Mouse (Mus musculus) embryonic facial prominence, embryonic 12.5 days (tissue): ENCODE measurements at regions not wholly inside any gene's neighbourhood (a gene's known extent, or its start where the extent isn't known, plus 50 kb on each side); places are given as distances from the start of the nearest gene placed in this dataset.

Experiments
- ATAC-seq: fragments of 200-750 bp; cut with Nextera tagmentation; 2 replicates; pipeline ENCODE4 v1.8.0; 2017; ENCODE audit not compliant: insufficient number of reproducible peaks, insufficient read depth, low FRiP score, low TSS enrichment
- H3K27ac ChIP-seq: fragments of 300-500 bp; sonication (generic); 2 replicates; pipeline ENCODE4 v1.5.1; 2016; ENCODE audit warnings: mild to moderate bottlenecking
- H3K27me3 ChIP-seq: fragments of 300-500 bp; sonication (generic); 2 replicates; pipeline ENCODE4 v1.6.1; 2016; ENCODE audit warnings: mild to moderate bottlenecking, moderate library complexity
- H3K36me3 ChIP-seq: fragments of 300-500 bp; sonication (generic); 2 replicates; pipeline ENCODE4 v1.6.1; 2016; ENCODE audit warnings: mild to moderate bottlenecking
- H3K4me1 ChIP-seq: fragments of 300-500 bp; sonication (generic); 2 replicates; pipeline ENCODE4 v1.6.1; 2016
- H3K4me2 ChIP-seq: fragments of 300-500 bp; sonication (generic); replicated peaks from 2 replicates; pipeline ENCODE4 v1.6.1; 2016; ENCODE audit warnings: mild to moderate bottlenecking, moderate library complexity
- H3K4me3 ChIP-seq: fragments of 300-500 bp; sonication (generic); 2 replicates; pipeline ENCODE4 v1.5.1; 2016; ENCODE audit warnings: mild to moderate bottlenecking
- H3K9ac ChIP-seq: fragments of 300-500 bp; sonication (generic); 2 replicates; pipeline ENCODE4 v1.6.1; 2016; ENCODE audit warnings: mild to moderate bottlenecking, moderate library complexity
- H3K9me3 ChIP-seq: fragments of 300-500 bp; sonication (generic); 2 replicates; pipeline ENCODE4 v1.6.1; 2016; ENCODE audit warnings: mild to moderate bottlenecking, moderate library complexity
- WGBS: fragments of 180-500 bp; shearing (Covaris S2); methylation state at CpG from one replicate; pipeline ENCODE4 v1.1.7; 2016; 5-methylcytosine and 5-hydroxymethylcytosine counted together

DNA sequence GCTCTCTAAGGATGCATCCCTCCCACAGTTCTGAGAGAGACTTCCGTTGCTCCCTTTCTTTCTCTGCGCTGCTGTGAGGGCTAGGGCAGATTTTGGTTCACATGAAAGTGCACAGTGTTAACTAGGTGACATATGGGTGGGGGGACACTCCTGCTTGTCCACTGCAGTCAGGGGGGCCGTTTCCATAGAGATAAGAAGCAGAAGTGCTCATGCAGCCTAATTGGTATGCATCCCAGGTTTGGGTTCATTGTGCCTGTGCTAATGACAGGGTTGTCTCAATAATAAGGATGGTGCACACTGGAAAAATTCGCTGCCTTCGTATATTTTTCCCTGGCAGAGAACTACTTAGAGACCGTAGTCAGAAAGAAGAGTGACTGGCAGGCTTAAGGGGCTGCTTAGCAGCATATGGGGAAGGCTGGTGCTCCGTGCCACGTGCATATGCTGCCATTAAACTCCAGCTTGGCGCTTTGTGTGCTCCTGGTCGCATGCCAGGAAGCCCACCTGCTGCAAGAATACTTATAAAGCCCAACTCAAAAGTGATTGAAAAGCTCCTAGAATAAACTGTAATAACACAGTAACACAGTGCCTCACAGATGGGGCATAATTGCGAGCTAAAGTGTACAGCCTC is 152.1 kb upstream of the A230072I06Rik start:
- no peak overlapping the region for H3K9ac ChIP-seq
- peaks cover 13% of the 10 kb centered on the region; the same call in 1 of the 2 replicates for H3K4me1 ChIP-seq
- no peak overlapping the region for H3K4me2 ChIP-seq
- no peak overlapping the region for H3K27ac ChIP-seq
- no peaks in the 10 kb centered on the region for H3K9me3 ChIP-seq
- no peak for ATAC-seq
- H3K27me3 ChIP-seq, result peaks cover 9% of the 10 kb centered on the region
- no peaks in the 10 kb centered on the region for H3K36me3 ChIP-seq
- 50% methylated on average over 11 of the region's 11 CpGs for WGBS
- H3K4me3 ChIP-seq, result no peak overlapping the region

DNA sequence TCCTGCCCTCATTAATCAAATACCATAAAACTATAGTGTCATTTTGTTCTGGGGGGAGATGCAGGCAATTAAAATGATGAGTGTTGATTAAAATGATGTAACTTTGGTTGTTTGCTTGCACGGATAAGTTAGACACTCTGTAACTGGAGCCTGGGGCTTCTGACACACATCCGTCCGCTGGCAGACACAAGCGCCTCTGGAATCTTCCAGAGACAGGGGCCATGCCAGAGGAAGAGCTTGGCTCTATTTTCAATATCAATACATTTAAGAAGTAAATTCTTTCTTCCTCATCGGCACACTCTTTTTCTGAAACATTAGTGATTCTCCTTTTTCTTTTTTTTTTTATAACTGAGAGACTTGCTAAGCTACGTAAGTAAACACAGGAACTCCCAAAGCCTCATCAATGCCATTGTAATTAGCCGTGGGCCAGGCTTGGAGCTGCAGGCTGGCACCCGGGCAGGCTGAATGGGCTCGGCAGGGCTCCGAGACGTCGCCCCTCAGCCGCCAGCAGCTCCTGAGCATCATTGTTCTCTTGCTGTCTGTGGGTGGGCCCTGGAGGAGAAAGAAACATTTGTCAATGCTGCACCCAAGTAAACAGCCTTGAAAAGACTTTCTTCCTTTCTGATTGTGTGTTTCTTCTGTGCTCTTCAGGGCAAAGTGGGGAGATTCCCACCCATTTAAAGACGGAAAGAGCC is 151.4 kb upstream of the A230072I06Rik start:
- Histone ChIP-seq H3K9ac (no peak overlapping the region), H3K27me3 (peaks cover 16% of the 10 kb centered on the region), H3K4me1 (peaks cover 13% of the 10 kb centered on the region; the same call in 1 of the 2 replicates), H3K4me3 (no peak overlapping the region), H3K9me3 (no peaks in the 10 kb centered on the region), H3K36me3 (no peaks in the 10 kb centered on the region), H3K4me2 (no peak overlapping the region), H3K27ac (no peak overlapping the region)
- ATAC-seq, result no peak
- WGBS, result 12% methylated on average over 14 of the region's 14 CpGs

DNA sequence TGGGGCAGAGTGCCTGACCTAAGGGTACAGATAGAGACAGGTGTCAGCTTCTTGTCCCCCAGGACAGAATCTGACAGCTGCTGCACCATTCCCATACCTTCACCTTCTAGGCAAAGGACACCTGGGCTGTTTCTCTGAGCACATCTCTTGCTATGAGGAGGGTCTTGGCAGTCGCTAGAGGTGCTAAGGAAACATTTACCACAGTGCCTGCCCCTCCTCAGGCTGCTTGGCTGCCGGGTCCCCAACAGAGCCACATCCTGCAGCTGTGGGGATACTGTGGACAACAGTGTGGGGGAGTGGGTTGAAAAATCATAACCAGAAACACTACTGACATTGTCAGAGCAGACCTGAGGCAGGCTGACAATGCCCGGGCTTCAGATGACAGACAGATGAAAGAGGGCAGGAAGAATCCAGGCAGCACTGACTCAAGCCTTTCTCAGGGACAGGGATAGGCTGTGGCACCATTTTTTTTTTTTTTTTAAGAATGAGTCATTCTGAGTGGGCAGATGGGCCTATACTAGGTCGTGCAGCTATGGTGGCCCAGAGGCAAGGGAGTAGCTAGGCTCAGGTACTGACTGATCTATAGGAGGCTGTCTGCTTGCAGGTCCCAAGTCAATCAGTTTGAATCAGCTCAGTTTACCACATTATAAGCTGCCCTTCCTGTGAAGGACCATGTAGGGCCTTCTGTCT is 150.7 kb upstream of the A230072I06Rik start:
- Histone ChIP-seq H3K4me2 (no peak overlapping the region), H3K4me1 (peaks cover 13% of the 10 kb centered on the region; the same call in 1 of the 2 replicates), H3K27me3 (peaks cover 23% of the 10 kb centered on the region), H3K4me3 (no peak overlapping the region), H3K9me3 (no peaks in the 10 kb centered on the region), H3K9ac (no peak overlapping the region), H3K27ac (no peak overlapping the region), H3K36me3 (no peaks in the 10 kb centered on the region)
- WGBS, result 22% methylated on average over 4 of the region's 4 CpGs
- ATAC-seq, result no peak

DNA sequence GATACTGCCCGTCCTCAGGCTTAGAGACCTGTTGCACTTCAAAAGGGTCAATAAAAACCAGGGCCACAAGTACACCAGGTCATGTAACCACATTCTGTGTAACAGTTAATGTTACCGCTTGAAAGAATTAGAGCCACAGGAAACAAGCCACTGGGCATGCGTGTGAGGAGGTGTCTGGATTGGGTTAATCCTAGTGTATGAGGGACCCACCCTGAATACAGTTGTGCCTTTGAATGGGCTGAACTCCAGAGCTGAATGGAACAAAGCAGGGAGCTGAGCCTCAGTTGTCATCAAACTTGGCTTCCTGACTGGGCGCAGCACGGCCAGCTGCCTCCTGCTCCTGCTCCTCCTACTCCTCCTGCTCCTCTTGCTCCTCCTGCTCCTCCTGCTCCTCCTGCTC is 148.0 kb upstream of the A230072I06Rik start:
- peaks cover 37% of the 10 kb centered on the region for H3K27me3 ChIP-seq
- ATAC-seq, result no peak

DNA sequence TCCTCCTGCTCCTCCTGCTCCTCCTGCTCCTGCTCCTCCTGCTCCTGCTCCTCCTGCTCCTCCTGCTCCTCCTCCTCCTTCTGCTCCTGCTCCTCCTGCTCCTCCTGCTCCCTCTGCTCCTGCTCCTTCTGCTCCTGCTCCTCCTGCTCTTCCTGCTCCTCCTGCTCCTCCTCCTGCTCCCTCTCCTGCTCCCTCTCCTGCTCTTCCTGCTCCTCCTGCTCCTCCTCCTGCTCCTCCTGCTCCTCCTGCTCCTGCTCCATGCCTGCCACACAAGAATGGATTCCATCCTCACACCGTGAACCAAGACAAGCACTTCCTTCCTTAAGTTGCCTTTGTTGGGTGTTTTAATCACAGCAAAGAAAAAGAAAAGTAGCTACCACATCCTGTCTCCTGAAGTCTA is 144.4 kb upstream of the A230072I06Rik start:
- H3K4me1 ChIP-seq, result 0 out of 2 replicates have a peak, but pooled peaks cover 3% of the 10 kb centered on the region
- no peak overlapping the region for H3K27ac ChIP-seq
- peaks cover 37% of the 10 kb centered on the region for H3K27me3 ChIP-seq
- H3K36me3 ChIP-seq, result no peaks in the 10 kb centered on the region
- no peak overlapping the region for H3K4me3 ChIP-seq
- ATAC-seq, result no peak
- no peak overlapping the region for H3K9ac ChIP-seq
- WGBS, result 56% methylated on average over 1 of the region's 1 CpGs
- H3K4me2 ChIP-seq, result no peak overlapping the region
- no peaks in the 10 kb centered on the region for H3K9me3 ChIP-seq

More for the DNA sequence above, 148.0 kb upstream of the A230072I06Rik start:
- H3K36me3 ChIP-seq, result no peaks in the 10 kb centered on the region
- no peak overlapping the region for H3K9ac ChIP-seq
- no peak overlapping the region for H3K27ac ChIP-seq
- H3K4me1 ChIP-seq, result peaks cover 14% of the 10 kb centered on the region; the same call in 1 of the 2 replicates
- H3K4me2 ChIP-seq, result no peak overlapping the region
- H3K4me3 ChIP-seq, result no peak overlapping the region
- 58% methylated on average over 5 of the region's 5 CpGs for WGBS
- no peaks in the 10 kb centered on the region for H3K9me3 ChIP-seq

DNA sequence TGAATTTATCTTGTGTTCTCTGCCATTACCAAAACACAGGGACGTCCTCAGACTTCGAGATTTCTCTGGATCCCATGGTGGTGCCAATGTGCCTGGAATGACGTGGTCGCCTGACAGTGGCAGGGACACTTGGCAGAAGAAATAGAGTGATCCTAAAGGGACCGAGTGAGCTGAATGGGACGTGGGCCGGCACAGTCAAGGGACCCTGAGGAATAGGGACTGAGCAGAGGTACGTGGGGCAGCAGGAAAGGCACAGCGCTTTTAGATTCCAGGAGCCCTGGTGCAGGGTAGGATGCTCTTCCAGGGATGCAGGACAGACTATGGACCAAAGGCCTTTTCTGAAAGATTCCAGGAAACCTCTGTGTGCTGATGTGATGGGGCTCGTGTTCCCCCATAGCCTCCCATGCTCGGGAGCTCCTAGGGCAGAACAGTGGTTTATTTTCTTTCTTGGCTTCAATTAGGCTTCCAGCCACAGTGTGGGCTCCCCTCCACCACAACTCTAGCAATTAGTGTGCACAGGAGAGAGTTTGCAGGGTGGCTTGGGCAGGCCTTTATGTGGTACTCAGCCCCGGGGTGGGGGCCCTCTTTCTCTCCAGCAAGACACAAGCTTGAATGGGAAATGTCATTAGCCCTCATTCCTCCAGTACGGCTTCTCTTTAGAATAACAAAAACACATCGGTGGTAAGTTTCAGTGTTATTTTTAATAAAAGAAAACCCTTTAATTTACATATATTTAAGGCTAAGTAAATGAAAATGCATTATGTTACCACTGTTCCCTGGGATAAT is 143.0 kb upstream of the A230072I06Rik start:
- H3K4me1 ChIP-seq, result 0 out of 2 replicates have a peak, but pooled peaks cover 3% of the 10 kb centered on the region

DNA sequence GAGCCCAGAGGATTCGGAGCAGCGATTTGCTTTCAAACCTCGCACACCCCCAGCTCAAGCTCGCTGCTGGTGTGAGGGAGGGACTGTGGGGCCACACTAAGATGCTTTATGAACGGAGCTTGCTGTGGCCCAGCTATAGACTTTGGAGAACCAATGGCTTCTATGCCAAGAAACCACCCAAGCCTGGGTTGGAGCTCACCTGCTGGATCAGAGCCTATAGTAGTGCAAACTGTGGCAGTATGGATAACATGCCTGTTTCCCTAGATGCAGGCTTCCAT is 142.5 kb upstream of the A230072I06Rik start:
- Histone ChIP-seq H3K36me3 (no peaks in the 10 kb centered on the region), H3K27ac (no peak overlapping the region), H3K27me3 (peaks cover 34% of the 10 kb centered on the region), H3K4me1 (0 out of 2 replicates have a peak, but pooled peaks cover 3% of the 10 kb centered on the region), H3K4me3 (no peak overlapping the region), H3K9me3 (no peaks in the 10 kb centered on the region), H3K4me2 (no peak overlapping the region), H3K9ac (no peak overlapping the region)
- ATAC-seq, result no peak
- WGBS, result 52% methylated on average over 5 of the region's 5 CpGs

More for the DNA sequence above, 143.0 kb upstream of the A230072I06Rik start:
- Histone ChIP-seq H3K4me2 (no peak overlapping the region), H3K27ac (no peak overlapping the region), H3K4me3 (no peak overlapping the region), H3K36me3 (no peaks in the 10 kb centered on the region), H3K9me3 (no peaks in the 10 kb centered on the region), H3K9ac (no peak overlapping the region), H3K27me3 (peaks cover 36% of the 10 kb centered on the region)
- 52% methylated on average over 14 of the region's 14 CpGs for WGBS
- no peak for ATAC-seq

DNA sequence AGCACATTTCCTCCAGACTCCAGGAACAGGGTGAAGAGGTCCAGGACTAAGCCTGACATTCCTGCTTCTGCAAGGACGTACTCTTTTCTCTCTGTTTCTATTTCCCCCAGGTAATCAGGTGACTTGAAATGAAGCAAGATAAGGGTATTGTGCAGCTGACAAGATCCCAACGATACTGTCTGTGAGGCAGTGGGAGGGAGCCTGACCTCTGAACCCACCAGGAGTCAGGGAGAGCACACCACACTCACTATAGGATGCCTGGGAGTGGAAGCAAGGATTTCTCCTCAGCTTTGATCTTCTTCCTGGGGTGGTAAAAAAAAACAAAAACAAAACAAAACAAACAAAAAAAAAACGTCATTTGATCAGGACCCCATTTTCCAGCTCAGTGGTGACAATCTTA is 141.1 kb upstream of the A230072I06Rik start:
- H3K27me3 ChIP-seq, result peaks cover 21% of the 10 kb centered on the region
- H3K36me3 ChIP-seq, result no peaks in the 10 kb centered on the region
- no peak overlapping the region for H3K4me2 ChIP-seq
- no peaks in the 10 kb centered on the region for H3K9me3 ChIP-seq
- 23% methylated on average over 3 of the region's 3 CpGs for WGBS
- no peak for ATAC-seq
- no peak overlapping the region for H3K27ac ChIP-seq
- H3K4me1 ChIP-seq, result 0 out of 2 replicates have a peak, but pooled peaks cover 3% of the 10 kb centered on the region
- no peak overlapping the region for H3K9ac ChIP-seq
- no peak overlapping the region for H3K4me3 ChIP-seq

DNA sequence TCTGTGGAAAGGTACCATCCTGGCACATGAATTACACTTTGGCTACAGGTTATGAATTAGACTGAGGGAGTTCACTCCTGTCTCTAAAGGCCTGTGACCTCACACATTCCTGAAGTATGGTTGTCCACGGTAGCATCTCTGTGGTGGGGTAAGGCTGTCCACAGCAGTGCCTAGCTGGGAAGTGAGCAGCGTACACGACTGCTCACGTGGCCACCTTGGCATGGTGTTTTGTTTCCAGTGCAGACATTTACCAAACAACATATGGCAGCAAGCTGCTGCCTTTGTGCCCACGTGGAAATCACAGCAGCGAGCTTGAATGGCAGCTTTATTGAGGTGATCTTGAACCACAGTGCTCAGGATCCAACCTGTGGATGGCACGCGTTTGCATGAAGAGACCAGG is 140.7 kb upstream of the A230072I06Rik start:
- 57% methylated on average over 8 of the region's 8 CpGs for WGBS
- Histone ChIP-seq H3K27me3 (peaks cover 17% of the 10 kb centered on the region), H3K4me3 (no peak overlapping the region), H3K9me3 (no peaks in the 10 kb centered on the region), H3K9ac (no peak overlapping the region), H3K4me1 (0 out of 2 replicates have a peak, but pooled peaks cover 3% of the 10 kb centered on the region), H3K27ac (no peak overlapping the region), H3K4me2 (no peak overlapping the region), H3K36me3 (no peaks in the 10 kb centered on the region)
- ATAC-seq, result no peak

DNA sequence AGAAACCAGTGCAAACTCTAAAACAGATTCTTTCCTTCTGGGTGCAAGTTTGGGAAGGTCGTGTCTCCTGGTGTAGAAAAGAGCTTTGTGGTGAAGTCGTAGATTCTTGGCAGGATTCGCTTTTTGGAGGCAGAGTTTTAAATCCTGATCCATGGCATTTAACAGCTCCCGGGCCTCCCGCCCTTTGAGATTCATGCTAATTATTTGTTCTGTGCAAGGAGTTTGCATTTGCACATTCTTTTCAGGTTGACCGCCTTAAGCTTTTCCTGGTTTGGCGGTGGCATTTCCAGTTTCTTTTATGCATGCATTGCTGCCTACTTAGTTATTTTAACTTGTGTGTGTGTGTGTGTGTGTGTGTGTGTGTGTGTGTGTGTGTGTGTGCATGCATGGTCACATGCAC is 126.9 kb upstream of the A230072I06Rik start:
- Histone ChIP-seq H3K27ac (no peak overlapping the region), H3K4me2 (no peak overlapping the region), H3K27me3 (0 out of 2 replicates have a peak, but pooled peaks cover 3% of the 10 kb centered on the region), H3K4me1 (no peaks in the 10 kb centered on the region), H3K4me3 (no peak overlapping the region), H3K9ac (no peak overlapping the region), H3K36me3 (no peaks in the 10 kb centered on the region), H3K9me3 (no peaks in the 10 kb centered on the region)
- 54% methylated on average over 7 of the region's 7 CpGs for WGBS
- no peak for ATAC-seq

DNA sequence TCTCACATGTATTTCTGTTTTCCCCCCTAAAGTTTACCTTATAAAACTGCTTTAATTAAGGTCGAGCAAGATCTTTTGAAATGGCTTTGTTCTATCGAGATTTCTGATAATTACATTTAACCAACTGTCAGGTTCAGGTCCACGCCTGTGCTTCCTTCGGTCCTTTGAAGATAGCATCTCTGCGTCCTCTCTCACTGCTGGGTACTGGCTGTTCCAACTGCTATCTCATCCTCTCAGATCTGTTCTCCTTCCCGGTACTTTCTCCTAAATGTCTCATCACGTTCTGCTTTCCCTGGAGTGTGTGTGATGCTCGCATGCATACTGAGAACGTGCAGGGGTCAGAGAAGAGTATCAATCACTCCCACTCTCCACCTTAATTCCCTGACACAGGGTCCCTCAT is 125.8 kb upstream of the A230072I06Rik start:
- Histone ChIP-seq H3K4me3 (no peak overlapping the region), H3K9me3 (no peaks in the 10 kb centered on the region), H3K9ac (no peak overlapping the region), H3K27me3 (0 out of 2 replicates have a peak, but pooled peaks cover 3% of the 10 kb centered on the region), H3K4me2 (no peak overlapping the region), H3K27ac (no peak overlapping the region), H3K4me1 (no peaks in the 10 kb centered on the region), H3K36me3 (no peaks in the 10 kb centered on the region)
- WGBS, result 79% methylated on average over 9 of the region's 9 CpGs
- no peak for ATAC-seq
